Mouse (Mus musculus) lung, adult 2 months (tissue): Measurements from ENCODE around the gene Cyp4a14.

Source experiments
- CTCF ChIP-seq: fragments of 200-500 bp; IDR thresholded peaks from 2 replicates; pipeline ENCODE4 v1.5.1; 2011; ENCODE audit warnings: mild to moderate bottlenecking, low read length, control low read depth; ENCODE audit not compliant: insufficient read depth
- POLR2A ChIP-seq: fragments of 200-500 bp; IDR thresholded peaks from 2 replicates; pipeline ENCODE4 v1.6.1; 2011; ENCODE audit warnings: low read depth, mild to moderate bottlenecking, control low read depth, low read length, borderline replicate concordance; ENCODE audit errors: extremely low read depth

DNA sequence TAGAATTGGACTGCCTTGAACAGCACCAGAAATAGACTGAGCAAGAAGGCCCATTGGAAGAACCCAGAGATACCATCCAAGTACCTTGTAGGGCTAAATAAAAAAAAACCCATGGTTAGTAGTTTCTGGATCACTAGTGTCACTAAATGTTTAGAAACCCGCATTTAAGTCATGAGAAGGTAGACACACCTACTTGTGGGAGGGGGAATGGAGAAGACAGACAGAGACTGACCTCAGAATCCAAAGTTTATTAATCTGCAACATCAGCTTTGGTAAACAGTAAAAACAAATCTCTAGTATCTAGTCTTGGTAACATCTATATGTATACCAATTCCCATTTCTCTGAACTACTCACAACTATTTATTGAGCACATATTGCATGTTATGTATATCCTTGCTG, at the start of gene Cyp4a14:
- TF ChIP-seq CTCF (no peak), POLR2A (no peak)
